In the genomic region with DNA sequence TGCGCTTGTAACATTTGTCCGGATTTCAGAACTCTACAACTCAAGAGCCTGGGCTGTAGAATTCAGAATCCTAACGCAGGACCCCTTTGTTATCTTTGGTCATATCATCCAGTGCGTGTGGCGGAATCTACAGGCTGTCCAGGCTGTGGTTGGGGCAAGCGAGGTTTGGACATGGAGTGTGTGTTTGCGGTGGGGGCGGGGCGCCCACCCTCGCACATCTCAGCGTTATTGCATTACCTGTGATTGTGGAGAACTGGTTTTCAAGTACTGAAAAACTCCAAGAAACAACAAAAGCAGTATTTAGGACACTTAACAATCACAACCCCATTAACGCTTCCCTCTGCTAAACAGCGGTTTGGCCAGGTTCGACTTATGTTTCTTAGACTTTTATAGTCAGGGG, we compare ENCODE assay signal across 8 mouse cellular contexts. TPM values are rescaled to one million over a fixed set of nuclear protein-coding genes. Genes with fewer than 3 reads are reported as not detected.
A peak's percentile ranks its signal among the peaks of the same experiment; 100 is the strongest.
DNase-seq lines count a peak whose midpoint lies in the region; ATAC-seq and TF ChIP-seq lines count a peak whose summit lies in the region.

No protein-coding gene starts in this region.

- no peaks in the 10 kb centered on the region for H3K27me3 ChIP-seq in heart, embryonic 13.5 days (replicated peaks)
- H3K27me3 ChIP-seq in intestine, embryonic 15.5 days (replicated peaks), result no peaks in the 10 kb centered on the region
- H3K27me3 ChIP-seq in midbrain, postnatal 0 days (ENCODE audit: insufficient read depth, low read length), result no peaks in the 10 kb centered on the region

- 4% methylated on average over 14 of the region's 14 CpGs for WGBS in heart, embryonic 13.5 days
- 2% methylated on average over 14 of the region's 14 CpGs for WGBS in intestine, embryonic 15.5 days
- WGBS in midbrain, postnatal 0 days, result 5% methylated on average over 14 of the region's 14 CpGs

- peaks cover 13% of the 10 kb centered on the region for H3K4me1 ChIP-seq in heart, embryonic 13.5 days
- H3K4me1 ChIP-seq in ES-E14 (ENCODE audit: control insufficient read depth in 2 of 2, insufficient read depth in 2 of 2, low read length in 2 of 2, poor library complexity in 1 of 2), result peaks cover 0 to 2% of the 10 kb centered on the region in 2 experiments; a peak in 1 of 4 replicates
- 0 out of 2 replicates have a peak, but pooled peaks cover 3% of the 10 kb centered on the region for H3K4me1 ChIP-seq in intestine, embryonic 15.5 days (replicated peaks)
- H3K4me1 ChIP-seq in midbrain, postnatal 0 days (ENCODE audit: insufficient read depth, low read length), result peaks cover 4% of the 10 kb centered on the region; the same call in 1 of the 2 replicates

- intact Hi-C loops in heart, postnatal 14 days (cut with DNase I), result no loop called here

- no peak for TF ChIP-seq CTCF in midbrain, postnatal 0 days (IDR thresholded peaks at IDR 0.05)

- peak overlapping the region; percentile 76 for H3K9ac ChIP-seq in heart, embryonic 13.5 days
- H3K9ac ChIP-seq in ES-E14 (ENCODE audit: insufficient read depth, low read depth, low read length, poor library complexity, severe bottlenecking), result peak overlapping the region; percentile 19; the same call in 1 of the 2 replicates
- peak overlapping the region; percentile 44 for H3K9ac ChIP-seq in intestine, embryonic 15.5 days
- H3K9ac ChIP-seq in midbrain, postnatal 0 days (replicated peaks; ENCODE audit: low read length, poor library complexity, severe bottlenecking), result peak overlapping the region; percentile 46; the same call in 1 of the 2 replicates

- no peak for DNase-seq in heart, postnatal 14 days
- DNase-seq in ES-E14 (ENCODE audit: low read depth, low spot score), result no peak
- peak; percentile 63 for DNase-seq in embryo, embryonic 9.5 days (ENCODE audit: extremely low spot score)
- no peak for DNase-seq in midbrain, postnatal 0 days (ENCODE audit: low spot score)
- DNase-seq in frontal cortex, postnatal 14 days (ENCODE audit: low spot score in 2 of 2), result no peak
- no peak for DNase-seq in layer of hippocampus, adult 8-10 months (ENCODE audit: low spot score in 2 of 2)

- in situ Hi-C loops in ES-E14 (cut with MboI; ENCODE audit: low sequenced_read_pairs in 2 of 2, unreplicated experiment in 2 of 2), result no loop called here

- no peaks in the 10 kb centered on the region for H3K36me3 ChIP-seq in heart, embryonic 13.5 days
- no peaks in the 10 kb centered on the region for H3K36me3 ChIP-seq in ES-E14 (ENCODE audit: control insufficient read depth, insufficient read depth, low read length, poor library complexity, severe bottlenecking)
- H3K36me3 ChIP-seq in intestine, embryonic 15.5 days, result no peaks in the 10 kb centered on the region
- no peaks in the 10 kb centered on the region for H3K36me3 ChIP-seq in midbrain, postnatal 0 days (ENCODE audit: insufficient read depth, low read length)

- no peaks in the 10 kb centered on the region for H3K9me3 ChIP-seq in heart, embryonic 13.5 days
- no peaks in the 10 kb centered on the region for H3K9me3 ChIP-seq in ES-E14 (ENCODE audit: control insufficient read depth, insufficient read depth, low read depth, low read length)
- H3K9me3 ChIP-seq in intestine, embryonic 15.5 days, result no peaks in the 10 kb centered on the region
- no peaks in the 10 kb centered on the region for H3K9me3 ChIP-seq in midbrain, postnatal 0 days (ENCODE audit: low read length)

- no peak for ATAC-seq in heart, embryonic 13.5 days (ENCODE audit: extremely low read depth, insufficient number of reproducible peaks, low FRiP score, low TSS enrichment)
- no peak for ATAC-seq in intestine, embryonic 15.5 days
- no peak for ATAC-seq in midbrain, postnatal 0 days (ENCODE audit: low FRiP score)

- H3K4me3 ChIP-seq in heart, embryonic 13.5 days, result peak overlapping the region; percentile 95
- peak overlapping the region; percentile 55 to 79 for H3K4me3 ChIP-seq in ES-E14 (ENCODE audit: insufficient read depth in 1 of 2, low read depth in 1 of 2, low read length in 2 of 2, poor library complexity in 1 of 2, severe bottlenecking in 1 of 2)
- peak overlapping the region; percentile 75 for H3K4me3 ChIP-seq in intestine, embryonic 15.5 days (replicated peaks)
- peak overlapping the region; percentile 83 for H3K4me3 ChIP-seq in midbrain, postnatal 0 days (ENCODE audit: low read depth, low read length)

- peak overlapping the region; percentile 71 for H3K27ac ChIP-seq in heart, embryonic 13.5 days (replicated peaks)
- no peak overlapping the region for H3K27ac ChIP-seq in ES-E14 (ENCODE audit: insufficient read depth, low read depth, low read length, poor library complexity, severe bottlenecking)
- H3K27ac ChIP-seq in intestine, embryonic 15.5 days, result peak overlapping the region; percentile 76
- peak overlapping the region; percentile 71; the same call in 1 of the 2 replicates for H3K27ac ChIP-seq in midbrain, postnatal 0 days (ENCODE audit: low read depth, low read length)

- H3K4me2 ChIP-seq in heart, embryonic 13.5 days, result peak overlapping the region; percentile 99
- H3K4me2 ChIP-seq in intestine, embryonic 15.5 days (replicated peaks), result peak overlapping the region; percentile 70
- H3K4me2 ChIP-seq in midbrain, postnatal 0 days (ENCODE audit: low read depth, low read length, poor library complexity, severe bottlenecking), result peak overlapping the region; percentile 76

TF ChIP-seq in ES-E14, 5 proteins besides CTCF, POLR2A, EP300 and RAD21:
- TF ChIP-seq MAFK (IDR thresholded peaks at IDR 0.05; ENCODE audit: insufficient read depth, low read depth, low read length), result no peak
- TF ChIP-seq HCFC1 (IDR thresholded peaks at IDR 0.05; ENCODE audit: borderline replicate concordance, insufficient read depth, low read length), result no peak
- TF ChIP-seq ZC3H11A (IDR thresholded peaks at IDR 0.05; ENCODE audit: borderline replicate concordance, low read depth, low read length), result no peak
- no peak for TF ChIP-seq ZNF384 (IDR thresholded peaks at IDR 0.05; ENCODE audit: low read depth, low read length)
- TF ChIP-seq CHD2 (IDR thresholded peaks at IDR 0.05; ENCODE audit: low read depth, low read length), result no peak
TF ChIP-seq in ES-E14: peak in this region for 0.

RNA-seq across cellular contexts. Expression of a gene that starts 9.1 kb away (rescaled TPM):
- polyA plus RNA-seq in heart, embryonic 13.5 days (2015; fragmentation: Nextera tagmentation; extraction: Ambion mirVana), result 15.2 and 15.7 TPM in 2 replicates
- 10 to 100 TPM; 15.1 to 17.9 TPM for total RNA-seq in heart, postnatal 14 days (2021)
- 14.9 and 15.2 TPM in 2 replicates for total RNA-seq in ES-E14 (2012; rRNA removed)
- polyA plus RNA-seq in intestine, embryonic 15.5 days (2015; fragmentation: Nextera tagmentation; extraction: Ambion mirVana), result 18.0 and 20.9 TPM in 2 replicates
- total RNA-seq in midbrain, postnatal 0 days (2014; rRNA removed), result 31.1 and 33.7 TPM in 2 replicates
- 43.7 and 46.2 TPM in 2 replicates for polyA plus RNA-seq in midbrain, postnatal 0 days (2015; fragmentation: Nextera tagmentation; extraction: Ambion mirVana)
- total RNA-seq in layer of hippocampus, adult 8-10 months (2022), result 100 to 1,000 TPM; 118 to 135 (median 124) TPM

Comparison
In these comparisons a context has a peak if more than half of its experiments do, and no peak if none do; other contexts are left out.
1. H3K9ac ChIP-seq: peak in every context shown above with its lines; median percentile 76 in heart, embryonic 13.5 days; 46 in midbrain, postnatal 0 days; 44 in intestine, embryonic 15.5 days; 19 in ES-E14.